Mouse (Mus musculus) 3134 (cell line): ENCODE measurements at regions not wholly inside any gene's neighbourhood (a gene's known extent, or its start where the extent isn't known, plus 50 kb on each side); places are given as distances from the start of the nearest gene placed in this dataset.

Experiments
- DNase-seq: peaks from one replicate; pipeline ENCODE4 v3.0.0-alpha.2; 2011; ENCODE audit warnings: low spot score; ENCODE audit not compliant: insufficient read length; ENCODE audit errors: extremely low read depth

- DNase-seq = no peak
Measured at GRCm38 (mm10) chr1:43247609-43248008, 50.8 kb upstream of the Fhl2 start.

- DNase-seq = peak; percentile 60
Measured at GRCm38 (mm10) chr1:43250281-43250680, 53.5 kb upstream of the Fhl2 start.

DNA sequence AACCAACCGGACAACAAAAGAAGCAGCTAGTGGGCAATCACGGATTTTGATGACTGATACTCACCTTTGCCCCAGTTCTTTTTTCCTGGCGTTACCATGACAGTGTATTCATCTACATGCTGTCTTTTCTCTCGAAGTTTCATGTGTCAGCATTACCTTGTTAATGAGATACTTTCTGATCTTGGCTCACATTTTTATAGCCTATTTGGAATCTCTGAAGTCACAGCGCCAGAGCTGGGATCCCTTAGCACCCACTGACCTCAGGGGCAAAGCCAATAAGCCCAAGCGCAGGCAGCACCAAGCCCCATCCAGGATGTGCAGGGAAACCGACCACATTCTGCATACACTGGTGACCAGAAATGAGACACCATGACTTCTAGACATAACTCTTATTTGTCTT, 54.6 kb upstream of the Fhl2 start:
- no peak for DNase-seq

GRCm38 (mm10) chr1:43254129-43254528, 57.3 kb upstream of the Fhl2 start:
- no peak for DNase-seq

GRCm38 (mm10) chr1:43256078-43256477, 59.3 kb upstream of the Fhl2 start:
- DNase-seq = peak; percentile 23

- no peak for DNase-seq
Measured at GRCm38 (mm10) chr1:43257909-43258308, 61.1 kb upstream of the Fhl2 start.

DNA sequence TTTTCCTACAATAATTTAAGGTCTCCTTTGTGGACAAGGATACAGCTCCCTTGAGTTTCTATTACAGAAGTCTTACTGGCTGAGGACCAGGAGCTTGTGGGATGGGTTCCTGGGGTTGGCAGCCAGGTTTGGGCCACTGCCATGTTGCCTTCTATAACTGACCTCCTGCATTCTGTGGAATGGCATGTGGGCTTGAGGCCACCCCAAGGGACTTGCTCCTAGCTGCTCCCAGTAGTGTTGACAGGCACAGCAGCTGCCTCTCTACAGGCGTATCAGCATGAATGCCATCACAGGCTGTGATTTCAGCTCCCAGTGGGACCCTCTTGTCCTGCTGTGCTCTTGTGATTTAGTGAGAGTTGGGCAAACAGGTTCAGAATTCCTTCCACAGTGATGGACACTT, 63.1 kb upstream of the Fhl2 start:
- DNase-seq = peak; percentile 81

DNA sequence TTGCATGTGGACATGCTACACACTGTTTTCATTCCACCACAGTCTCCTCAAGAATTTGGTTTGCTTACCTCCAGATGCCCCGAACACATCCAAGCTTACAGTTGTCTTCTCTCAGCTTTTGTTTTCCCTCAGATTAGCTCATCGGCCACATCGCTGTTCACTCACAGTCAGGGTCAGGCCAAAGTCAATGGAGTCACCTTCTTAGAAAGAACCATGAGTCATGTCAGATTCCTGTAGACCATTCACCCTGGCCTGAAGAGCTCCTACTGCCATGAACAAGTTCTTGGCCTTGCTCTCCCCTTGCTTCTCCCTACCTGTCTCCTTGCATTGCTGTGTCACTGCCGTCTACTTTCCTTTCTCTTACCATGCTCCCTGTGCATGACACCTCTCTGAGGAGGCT, 63.7 kb upstream of the Fhl2 start:
- peak; percentile 43 for DNase-seq

DNA sequence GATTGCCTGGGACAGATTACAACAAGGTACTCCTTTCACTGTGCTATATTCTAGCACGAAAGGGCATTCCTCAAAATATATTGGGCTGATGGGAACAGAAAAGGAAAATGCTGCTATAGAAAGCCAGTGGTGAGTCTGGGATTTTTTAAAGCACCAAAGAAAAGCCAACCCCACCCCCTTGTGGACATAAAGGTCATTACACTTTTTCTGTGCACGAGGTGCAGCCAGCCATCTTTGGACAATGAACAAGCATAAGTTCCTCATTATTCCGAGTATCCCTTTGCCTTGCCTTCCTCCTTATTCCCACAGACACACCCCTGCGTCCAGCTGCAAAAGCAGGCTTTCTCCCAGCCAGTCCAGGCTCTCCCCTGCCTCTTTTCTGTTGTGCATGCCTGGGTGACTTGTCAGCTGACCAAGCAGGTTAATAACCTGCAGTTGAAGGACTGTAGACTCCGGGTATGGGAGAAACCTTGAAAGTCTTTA, 67.7 kb upstream of the Fhl2 start:
- DNase-seq = peak; percentile 34

GRCm38 (mm10) chr1:43265699-43266455, 69.1 kb upstream of the Fhl2 start:
- DNase-seq = no peak

DNA sequence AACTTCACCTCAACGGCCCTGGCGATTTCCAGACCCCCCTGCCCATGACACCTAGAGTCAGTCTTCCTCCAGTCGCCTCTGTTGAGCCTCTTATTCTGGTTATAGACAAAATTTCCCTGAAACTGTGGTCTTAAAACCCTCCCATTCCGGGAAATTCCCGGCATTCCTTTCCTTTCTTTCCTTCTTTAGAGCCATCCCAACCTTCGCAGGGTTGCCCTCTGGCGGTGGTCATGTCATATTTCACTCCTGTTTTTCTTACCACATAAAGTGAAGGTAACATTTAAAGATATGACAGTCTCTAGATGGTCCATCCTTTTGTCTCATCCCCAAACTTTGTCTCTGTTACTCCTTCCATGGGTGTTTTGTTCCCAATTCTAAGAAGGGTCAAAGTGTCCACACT, 72.9 kb upstream of the Fhl2 start:
- DNase-seq = peak; percentile 18

- no peak for DNase-seq
Measured at GRCm38 (mm10) chr1:43273236-43273868, 76.6 kb upstream of the Fhl2 start.

- DNase-seq = no peak
Measured at GRCm38 (mm10) chr1:43291736-43292135, 95.0 kb upstream of the Fhl2 start.

DNA sequence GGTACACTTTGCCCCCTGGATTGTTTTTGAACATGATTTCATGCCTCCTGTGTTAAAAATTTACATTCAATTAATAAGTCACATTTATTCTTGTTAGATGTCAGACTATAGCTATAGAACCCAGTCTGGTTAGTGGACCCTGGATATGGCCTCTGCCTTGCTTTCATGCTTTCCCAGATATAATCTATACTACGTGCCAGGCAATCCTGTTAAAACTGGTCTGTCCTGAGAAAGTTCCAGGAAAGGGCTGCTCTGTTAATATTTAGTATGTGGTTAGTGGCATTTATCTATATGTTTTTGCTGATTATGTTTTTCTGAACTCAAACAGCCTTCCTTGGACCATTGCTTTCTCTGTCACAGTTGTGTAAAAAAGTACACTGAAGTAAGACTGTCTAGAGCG, 95.8 kb upstream of the Fhl2 start:
- no peak for DNase-seq

GRCm38 (mm10) chr1:43294221-43295012, 97.6 kb upstream of the Fhl2 start:
- DNase-seq = no peak

- DNase-seq = no peak
Measured at GRCm38 (mm10) chr1:43297579-43297978, 100.8 kb upstream of the Fhl2 start.

DNA sequence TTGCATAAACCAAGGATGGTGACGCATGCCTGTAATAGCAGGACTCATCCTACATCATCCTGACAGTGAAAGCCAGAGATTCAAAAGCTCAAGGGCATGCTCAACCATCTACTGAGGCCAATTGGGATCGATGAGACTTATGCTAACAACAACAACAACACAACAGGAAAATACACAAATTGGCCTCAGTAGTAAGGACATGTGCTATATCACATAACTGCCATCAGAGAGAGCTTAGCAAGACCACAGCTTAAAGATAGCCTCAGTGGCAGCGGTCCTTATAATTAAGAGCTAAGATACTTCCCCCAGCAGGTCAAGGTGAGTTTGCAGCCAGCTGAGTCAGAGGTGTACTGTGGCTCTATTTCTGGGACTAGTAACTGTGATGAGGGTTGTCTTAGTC, 102.0 kb upstream of the Fhl2 start:
- DNase-seq = no peak

GRCm38 (mm10) chr1:43299490-43300302, 102.9 kb upstream of the Fhl2 start:
- DNase-seq = peak; percentile 13

DNA sequence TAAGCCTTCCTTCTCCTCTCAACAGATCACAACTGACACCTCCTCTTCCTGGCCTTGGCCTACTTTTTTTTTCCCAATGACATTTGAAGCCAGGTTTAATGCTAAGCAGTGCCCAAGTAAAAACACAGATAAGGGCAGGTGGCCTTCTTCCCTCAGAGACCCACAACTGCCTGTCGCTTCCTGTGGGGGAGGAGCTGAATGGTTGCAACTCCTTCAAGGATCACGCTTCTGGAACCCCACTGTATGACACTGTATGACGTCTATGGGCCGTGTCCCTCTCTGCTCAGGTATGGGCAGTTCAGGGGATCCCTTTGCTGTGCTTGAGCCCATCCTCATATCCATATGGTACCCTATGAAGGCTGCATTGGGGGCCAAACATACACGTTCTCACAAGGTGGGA, 103.9 kb upstream of the Fhl2 start:
- no peak for DNase-seq

DNA sequence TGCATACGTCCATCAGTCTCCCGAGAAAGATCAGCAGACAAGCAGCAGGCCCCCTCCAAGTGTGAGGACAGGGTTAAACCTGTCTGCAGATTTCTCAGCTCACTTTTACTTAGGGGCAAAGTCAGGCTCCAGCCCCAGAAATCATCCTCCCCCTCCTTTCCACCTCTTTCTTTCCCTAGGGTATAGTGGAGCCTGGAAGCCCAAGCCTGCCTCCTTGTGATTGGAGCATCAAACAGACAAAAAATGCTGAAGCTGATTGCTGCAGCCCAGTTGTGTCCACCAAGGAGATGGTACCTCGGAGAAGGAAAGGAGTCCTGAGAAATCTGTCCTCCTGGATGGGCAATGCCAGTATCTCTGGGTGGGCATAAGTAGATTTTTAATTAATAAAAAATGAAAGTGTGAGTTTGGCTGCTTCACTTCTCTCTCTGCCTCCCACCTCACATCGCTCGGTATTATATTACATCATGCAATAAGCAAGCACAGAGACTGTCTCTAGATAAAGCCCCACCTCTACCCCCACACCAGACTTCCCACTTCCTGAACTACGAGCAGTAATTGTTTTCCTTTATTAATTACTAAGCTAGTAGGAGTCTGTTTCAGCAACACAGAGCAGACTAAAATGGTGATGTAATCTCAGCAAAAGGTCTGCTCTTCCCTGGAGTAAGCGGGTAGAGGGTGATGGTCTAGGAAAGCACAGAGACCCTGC, 105.2 kb upstream of the Fhl2 start:
- no peak for DNase-seq
